Mouse (Mus musculus): ENCODE measurements around the gene Mum1. TPM values are rescaled to one million over a fixed set of nuclear protein-coding genes. Genes with fewer than 3 reads are reported as not detected.
"Not testable (repeated sequence)": the region's sequence is repeated elsewhere in the genome, so short reads cannot be mapped to it uniquely, and the experiment has no call there.

The Mum1 gene
- total RNA-seq, 2 experiments from 2014 or later, result 13.8 to 13.9 TPM

GRCm38 (mm10) chr10:80207676-80208075 lies 18.6 kb upstream of the Mum1 start:
- no peak for DNase-seq (ENCODE audit: low spot score)

DNA sequence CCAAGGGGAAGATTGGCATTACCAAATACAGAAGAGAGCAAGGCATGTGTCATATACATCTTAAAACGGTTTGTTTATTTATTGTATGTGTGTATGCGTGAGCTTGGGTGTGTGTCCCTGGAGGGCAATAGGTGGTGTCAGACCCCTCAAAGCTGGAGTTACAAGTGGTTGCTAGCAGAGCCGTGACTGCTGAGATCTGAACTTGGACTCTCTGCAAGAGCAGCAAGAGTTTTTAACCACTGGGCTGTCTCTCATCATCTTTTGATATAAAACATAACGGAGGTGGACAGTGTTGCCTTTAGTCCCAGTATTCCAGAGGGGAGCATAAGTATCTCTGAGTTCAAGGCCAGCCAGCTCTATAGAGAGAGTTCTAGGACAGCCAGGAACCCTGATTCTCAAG lies 18.0 kb upstream of the Mum1 start:
- DNase-seq (ENCODE audit: low spot score), result no peak

DNA sequence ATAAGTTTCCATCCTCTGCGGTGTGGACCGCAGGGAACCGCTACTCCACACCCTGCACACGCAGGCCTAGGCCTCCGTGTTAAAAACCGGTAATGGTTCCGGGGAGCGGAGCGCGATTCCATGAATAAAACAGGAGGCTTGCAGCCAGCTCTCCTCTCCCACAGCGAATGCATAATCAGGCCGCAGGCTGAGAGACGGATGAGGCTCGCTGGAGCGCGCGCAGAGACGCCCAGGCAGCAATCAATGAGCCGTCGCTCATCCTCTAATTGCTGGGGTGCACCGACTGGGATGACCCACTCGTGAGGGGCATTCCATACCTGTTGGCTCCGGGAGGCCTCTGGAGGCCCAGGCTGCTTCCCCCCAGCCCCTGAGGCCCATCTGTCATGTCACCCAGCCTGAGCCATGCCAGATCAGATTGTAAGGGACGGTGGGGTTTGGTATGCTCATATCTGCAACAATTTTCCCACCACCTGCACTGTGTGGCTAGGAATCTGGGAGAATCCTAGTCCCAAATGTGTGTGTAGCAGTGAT lies 17.3 kb upstream of the Mum1 start:
- DNase-seq (ENCODE audit: low spot score), result no peak

DNA sequence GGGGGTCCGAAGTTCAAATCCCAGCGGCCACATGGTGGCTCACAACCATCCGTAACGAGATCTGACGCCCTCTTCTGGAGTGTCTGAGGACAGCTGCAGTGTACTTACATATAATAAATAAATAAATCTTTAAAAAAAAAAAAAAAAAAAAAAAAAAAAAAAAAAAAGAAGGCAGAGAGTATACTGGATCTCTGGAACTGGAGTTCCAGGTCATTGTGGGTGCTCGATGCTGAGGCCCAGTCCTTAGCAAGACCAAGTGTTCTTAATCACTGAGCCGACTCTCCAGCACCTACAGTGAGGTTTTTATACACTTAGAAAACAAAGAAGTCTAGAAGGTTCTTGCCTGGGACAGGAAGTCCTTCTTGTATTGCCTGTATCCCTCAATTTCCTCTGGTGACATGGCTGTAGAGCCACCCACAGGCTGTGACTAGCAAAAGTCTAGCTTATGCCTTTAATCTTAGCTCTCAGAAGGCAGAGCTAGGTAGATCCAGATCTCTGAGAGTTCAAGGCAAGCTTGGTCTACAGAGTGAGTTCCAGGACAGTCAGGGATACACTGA lies 14.6 kb upstream of the Mum1 start:
- not testable (repeated sequence) for DNase-seq (ENCODE audit: low spot score)

DNA sequence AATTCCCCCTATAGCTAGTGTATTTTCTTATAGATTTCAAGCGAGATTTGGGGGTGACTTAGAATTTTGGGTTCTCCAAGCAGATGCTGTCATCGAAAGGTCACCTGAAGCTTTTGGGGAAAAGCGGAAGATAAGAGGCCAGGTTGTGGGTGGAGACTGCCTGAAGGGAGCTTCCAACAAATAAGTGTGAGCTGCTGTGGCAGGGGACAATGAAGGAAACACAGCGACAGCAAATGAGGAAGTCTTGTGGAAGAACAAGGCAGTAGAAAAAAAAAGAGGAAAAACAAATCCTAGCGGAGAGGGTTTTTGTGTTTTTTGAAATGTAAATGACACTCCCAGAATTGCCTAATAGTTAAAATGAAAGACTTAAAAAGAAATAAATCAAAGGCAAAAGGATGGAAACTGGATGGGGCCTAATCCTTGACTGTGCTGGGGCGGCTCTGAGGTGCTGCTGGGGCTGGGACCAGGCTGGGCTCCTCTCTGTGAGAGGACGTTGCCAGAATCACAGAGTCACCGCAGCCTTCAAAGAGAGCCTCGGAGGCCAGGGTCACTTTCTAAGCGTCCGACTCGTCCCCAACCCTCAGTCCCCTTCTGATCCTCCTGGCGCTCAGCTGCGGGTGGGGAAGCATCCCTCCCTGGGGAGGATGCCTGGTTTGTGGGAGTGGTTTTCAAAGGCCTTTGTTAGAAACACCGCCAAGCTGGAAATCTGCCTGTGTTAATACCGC lies 11.0 kb upstream of the Mum1 start:
- DNase-seq (ENCODE audit: low spot score), result no peak

DNA sequence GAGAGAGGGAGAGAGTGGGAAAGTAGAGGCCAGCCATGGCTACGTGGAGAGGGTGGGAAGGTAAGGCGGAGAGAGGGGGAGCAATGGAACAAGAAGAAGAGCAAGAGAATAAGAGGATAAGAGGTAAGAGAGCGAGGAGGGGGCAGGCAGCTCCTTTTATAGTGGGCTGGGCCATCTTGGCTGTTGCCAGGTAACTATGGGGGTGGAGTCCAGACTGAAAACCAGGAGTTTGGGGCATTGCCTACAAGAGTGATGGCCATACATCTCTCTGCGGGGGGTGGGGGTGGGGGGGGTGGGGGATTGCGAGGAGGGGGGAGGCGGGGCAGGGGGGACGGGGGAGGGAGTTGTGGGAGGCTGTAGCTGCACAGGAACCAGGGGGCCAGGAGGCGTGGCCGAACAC lies 5.6 kb upstream of the Mum1 start:
- DNase-seq (ENCODE audit: low spot score), result no peak

DNA sequence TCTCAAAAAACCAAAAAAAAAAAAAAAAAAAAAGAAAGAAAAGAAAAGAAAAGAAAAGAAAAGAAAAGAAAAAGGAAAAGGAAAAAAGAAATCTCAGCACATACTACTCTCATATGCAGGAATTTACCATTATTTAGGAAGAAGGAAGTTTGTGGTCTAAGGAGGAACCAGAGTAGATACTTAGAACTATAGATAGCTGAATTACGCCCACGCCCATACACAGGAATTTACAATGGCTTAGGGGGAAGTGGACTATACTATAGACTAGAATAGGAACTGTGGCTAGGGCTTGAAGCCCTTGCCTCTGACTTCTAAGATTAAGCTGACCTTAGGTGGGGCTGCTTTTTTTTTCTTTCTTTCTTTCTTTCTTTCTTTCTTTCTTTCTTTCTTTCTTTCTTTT lies 3.1 kb upstream of the Mum1 start:
- DNase-seq (ENCODE audit: low spot score), result not testable (repeated sequence)

- DNase-seq (ENCODE audit: low spot score), result no peak
Observed at GRCm38 (mm10) chr10:80226071-80226415, 191 bp upstream of the Mum1 start.

DNA sequence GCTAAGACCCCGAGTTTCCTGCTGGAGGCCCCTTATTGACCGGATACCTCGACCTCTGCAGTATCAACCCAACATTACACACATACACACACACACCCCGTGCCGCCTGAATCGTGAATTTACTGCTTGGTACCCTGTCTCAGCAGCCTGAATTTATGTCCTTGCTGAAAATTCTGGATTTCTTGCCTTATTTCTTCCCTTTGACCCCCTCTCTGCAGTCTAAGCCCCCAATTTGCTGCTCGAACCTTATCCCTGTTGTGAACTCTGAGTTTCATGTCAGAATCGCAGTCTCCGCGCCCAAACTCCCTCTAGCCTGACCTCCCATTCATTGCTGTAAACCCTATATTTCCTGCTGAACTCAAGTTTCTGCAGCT lies 919 bp downstream of the Mum1 start:
- no peak for DNase-seq (ENCODE audit: low spot score)

- peak; percentile 56 for DNase-seq (ENCODE audit: low spot score)
Observed at GRCm38 (mm10) chr10:80227877-80228775, 1.9 kb downstream of the Mum1 start.

DNA sequence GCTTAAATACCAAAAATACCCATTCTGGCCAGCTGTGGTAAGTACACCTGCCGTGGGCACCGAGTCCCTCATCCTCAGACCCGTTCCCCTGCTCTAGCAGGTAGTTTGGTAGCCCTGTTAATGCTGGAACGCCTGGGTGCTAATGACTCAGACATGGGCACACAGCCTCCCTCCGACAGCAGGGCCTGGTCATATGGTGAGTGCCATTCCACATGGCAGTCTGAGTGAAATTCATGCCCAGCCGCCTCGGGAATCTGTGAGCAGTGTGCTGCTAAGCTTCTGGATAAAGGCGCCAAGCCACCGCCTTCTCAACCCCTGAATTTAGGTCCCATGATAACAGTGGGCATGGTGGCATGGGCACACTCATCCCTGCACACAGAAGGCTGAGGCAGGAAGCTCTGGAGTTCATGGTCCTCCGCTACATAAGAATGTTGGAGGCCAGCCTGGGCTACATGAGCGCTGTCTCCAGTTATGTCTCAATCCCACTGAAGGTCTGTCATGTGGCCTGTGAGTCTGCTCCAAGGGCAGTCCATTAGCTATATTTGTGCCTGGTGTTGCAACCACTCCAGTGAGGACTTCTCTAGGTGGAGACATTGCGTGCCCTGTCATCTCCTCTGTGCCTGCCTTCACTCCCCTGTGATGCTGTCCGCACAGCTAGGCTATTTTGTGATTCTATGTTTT lies 10.1 kb downstream of the Mum1 start:
- no peak for DNase-seq (ENCODE audit: low spot score)

- DNase-seq (ENCODE audit: low spot score), result no peak
Observed at GRCm38 (mm10) chr10:80237020-80237419, 10.8 kb downstream of the Mum1 start.

DNA sequence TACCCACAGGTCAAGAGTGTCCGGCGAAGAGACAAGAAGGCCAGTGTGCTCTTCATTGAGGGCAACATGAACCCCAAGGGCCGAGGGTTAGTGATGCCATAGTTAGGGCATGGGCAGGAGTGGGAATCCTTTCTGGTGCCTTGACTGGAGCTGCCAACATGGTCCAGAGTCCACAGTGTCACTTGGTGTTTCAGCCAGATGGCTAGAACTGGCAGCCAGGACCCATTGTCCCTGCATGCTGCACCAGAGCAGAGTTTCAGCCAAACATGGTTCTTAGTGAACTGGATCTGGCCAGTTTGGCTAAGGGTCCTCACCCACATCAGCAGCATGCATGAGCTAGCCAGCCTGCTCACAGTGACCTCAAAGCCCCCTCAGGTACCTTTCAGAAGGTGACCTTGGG lies 12.1 kb downstream of the Mum1 start:
- DNase-seq (ENCODE audit: low spot score), result no peak

- DNase-seq (ENCODE audit: low spot score), result no peak
Observed at GRCm38 (mm10) chr10:80239791-80240190, 13.6 kb downstream of the Mum1 start.

DNA sequence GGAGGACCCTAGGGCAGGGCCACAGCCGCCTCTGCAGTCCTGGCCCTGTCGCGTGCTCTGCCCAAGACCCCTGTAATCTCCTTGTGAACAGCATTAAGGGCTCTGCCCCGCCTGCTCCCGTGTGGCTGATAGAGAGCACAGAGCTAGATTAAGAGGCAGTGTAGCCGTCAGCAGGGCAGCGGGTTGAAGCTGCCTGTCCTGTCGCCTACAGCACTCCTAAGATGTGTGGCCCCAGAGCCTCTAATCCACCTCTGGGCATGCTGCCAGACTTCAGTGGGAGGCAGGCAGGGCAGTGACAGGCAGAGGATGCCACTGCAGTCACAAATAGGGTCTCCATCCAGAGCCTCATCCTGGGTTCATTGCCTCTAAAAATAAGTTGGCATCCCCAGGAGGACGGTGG lies 15.9 kb downstream of the Mum1 start:
- DNase-seq (ENCODE audit: low spot score), result no peak

GRCm38 (mm10) chr10:80242607-80243006 lies 16.4 kb downstream of the Mum1 start:
- no peak for DNase-seq (ENCODE audit: low spot score)

- DNase-seq (ENCODE audit: low spot score), result no peak
Observed at GRCm38 (mm10) chr10:80244791-80245399, 18.7 kb downstream of the Mum1 start.

DNA sequence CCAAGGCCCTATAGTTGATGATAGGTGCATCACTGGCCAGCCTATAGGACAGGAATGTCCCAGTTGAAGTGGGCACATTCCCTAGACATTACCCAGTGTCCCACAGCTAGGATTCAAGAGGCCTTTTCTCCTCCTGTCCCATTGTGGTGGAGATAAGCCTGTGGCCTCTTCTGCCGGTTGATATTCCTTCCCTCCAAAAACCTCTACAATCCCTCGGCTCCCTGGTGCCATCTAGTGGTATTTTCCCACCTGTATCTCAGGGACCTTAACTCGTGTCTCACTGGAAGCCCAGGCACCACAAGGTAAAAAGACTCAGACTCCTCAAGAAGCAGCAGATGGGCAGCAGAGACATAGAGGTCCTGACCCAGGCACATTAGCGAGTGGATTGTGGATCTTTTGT lies 19.4 kb downstream of the Mum1 start:
- DNase-seq (ENCODE audit: low spot score), result peak; percentile 86

DNA sequence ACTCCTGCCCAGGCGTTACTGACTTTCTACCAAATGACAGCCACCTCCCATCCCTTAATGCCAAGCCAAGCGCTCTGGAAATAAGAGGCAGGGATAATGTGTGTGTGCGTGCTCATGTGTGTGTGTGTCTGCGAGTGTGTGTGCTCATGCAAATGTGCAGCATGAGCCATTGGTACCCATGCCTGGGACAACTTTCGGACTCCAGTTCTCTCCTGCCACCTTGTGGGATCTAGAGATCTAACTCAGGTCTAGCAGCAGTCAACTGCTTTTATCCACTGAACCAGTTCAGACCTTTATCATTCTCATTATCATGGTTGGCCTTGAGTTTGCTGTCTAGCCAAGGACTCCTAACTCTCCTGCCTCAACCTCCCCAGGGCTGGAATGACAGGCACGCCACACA lies 21.6 kb downstream of the Mum1 start:
- DNase-seq (ENCODE audit: low spot score), result no peak

GRCm38 (mm10) chr10:80248437-80248836 lies 22.2 kb downstream of the Mum1 start:
- not testable (repeated sequence) for DNase-seq (ENCODE audit: low spot score)

GRCm38 (mm10) chr10:80248971-80249640 lies 22.9 kb downstream of the Mum1 start, which contains the start of gene Ndufs7:
Gene Ndufs7 (plus strand): TSS chr10:80249121.
- peak; percentile 97 for DNase-seq (ENCODE audit: low spot score)

Data from gastrocnemius, adult 18-20 months (tissue).